Mouse (Mus musculus): ENCODE measurements at regions not wholly inside any gene's neighbourhood (a gene's known extent, or its start where the extent isn't known, plus 50 kb on each side); places are given as distances from the start of the nearest gene placed in this dataset.

GRCm38 (mm10) chrX:77446755-77447154, 64.1 kb upstream of the Tbl1x start:
- Histone ChIP-seq H3K27ac (no peak overlapping the region), H3K27me3 (no peaks in the 10 kb centered on the region), H3K4me3 (no peak overlapping the region), H3K9ac (no peak overlapping the region), H3K4me1 (no peaks in the 10 kb centered on the region), H3K36me3 (no peaks in the 10 kb centered on the region), H3K9me3 (no peaks in the 10 kb centered on the region), H3K4me2 (no peak overlapping the region)
- 70% methylated on average over 3 of the region's 3 CpGs for WGBS
- ATAC-seq (ENCODE audit: insufficient number of reproducible peaks, low FRiP score, low TSS enrichment, low read depth), result no peak

GRCm38 (mm10) chrX:77451977-77452675, 58.7 kb upstream of the Tbl1x start:
- Histone ChIP-seq H3K4me1 (no peaks in the 10 kb centered on the region), H3K9ac (no peak overlapping the region), H3K9me3 (no peaks in the 10 kb centered on the region), H3K4me2 (no peak overlapping the region), H3K27me3 (no peaks in the 10 kb centered on the region), H3K4me3 (no peak overlapping the region), H3K36me3 (no peaks in the 10 kb centered on the region), H3K27ac (no peak overlapping the region)
- WGBS, result 89% methylated on average over 1 of the region's 1 CpGs
- no peak for ATAC-seq (ENCODE audit: insufficient number of reproducible peaks, low FRiP score, low TSS enrichment, low read depth)
